ENCODE assay signal across 8 mouse cellular contexts in genomic region chr17:45478234-45478825, GRCm38 (mm10). TPM values are rescaled to one million over a fixed set of nuclear protein-coding genes. Genes with fewer than 3 reads are reported as not detected.
DNase-seq lines count a peak whose midpoint lies in the region; ATAC-seq and TF ChIP-seq lines count a peak whose summit lies in the region.

No protein-coding gene starts in this region.

- peak overlapping the region; percentile 13; the same call in 1 of the 2 replicates for H3K4me2 ChIP-seq in liver, embryonic 14.5 days (ENCODE audit: low read depth)

- H3K27me3 ChIP-seq in liver, embryonic 14.5 days (ENCODE audit: control insufficient read depth, insufficient read depth, low read length): peaks cover 17% of the 10 kb centered on the region

- TF ChIP-seq EP300 in liver, embryonic 14.5 days (IDR thresholded peaks at IDR 0.05; ENCODE audit: low read depth): no peak

- no peaks in the 10 kb centered on the region for H3K36me3 ChIP-seq in liver, embryonic 14.5 days (replicated peaks; ENCODE audit: control insufficient read depth, insufficient read depth, low read depth)

- no peak overlapping the region for H3K4me3 ChIP-seq in liver, embryonic 14.5 days (ENCODE audit: insufficient read depth in 1 of 2, low read depth in 2 of 2, low read length in 2 of 2)

- H3K4me1 ChIP-seq in liver, embryonic 14.5 days (replicated peaks; ENCODE audit: control insufficient read depth in 2 of 2, insufficient read depth in 2 of 2, low read length in 1 of 2): no peaks in the 10 kb centered on the region

- no peak overlapping the region for H3K27ac ChIP-seq in liver, embryonic 14.5 days

- peak; percentile 99 for TF ChIP-seq CTCF in liver, embryonic 14.5 days (IDR thresholded peaks at IDR 0.05; ENCODE audit: low read depth)

- peak; percentile 92 for DNase-seq in B cell, adult 2 months
- DNase-seq in adrenal gland, adult 8-10 months: peak; percentile 37
- peak; percentile 80 for DNase-seq in embryo, embryonic 11 days
- DNase-seq in heart, adult 8-10 months (ENCODE audit: low spot score): peak; percentile 67
- DNase-seq in kidney, postnatal 14 days: peak; percentile 79
- DNase-seq in liver, embryonic 14.5 days (ENCODE audit: low read depth in 3 of 3, low spot score in 3 of 3): peak; percentile 28 to 44 (median 32)
- DNase-seq in testis, postnatal 14 days (ENCODE audit: low spot score): peak; percentile 75

- WGBS in liver, embryonic 14.5 days (ENCODE audit: insufficient replicate concordance): 3% methylated on average over 12 of the region's 12 CpGs

- no peak for ATAC-seq in liver, embryonic 14.5 days (ENCODE audit: insufficient read depth)
- peak; percentile 83 for ATAC-seq in neutrophil, adult 5-6 weeks (ENCODE audit: extremely low read depth, insufficient number of reproducible peaks, low FRiP score, poor library complexity, severe bottlenecking)

- H3K9ac ChIP-seq in liver, embryonic 14.5 days (replicated peaks): no peak overlapping the region

- no peaks in the 10 kb centered on the region for H3K9me3 ChIP-seq in liver, embryonic 14.5 days (ENCODE audit: control insufficient read depth, low read length)

RNA-seq across cellular contexts. Expression of gene Spats1, which starts 3.1 kb away (rescaled TPM):
- under 1 TPM in 2 of 4 experiments, not detected in 2; 0.17 to 0.24 TPM for total RNA-seq in adrenal gland, adult 8-10 months (2022)
- total RNA-seq in heart, adult 8-10 months (2022): under 1 TPM in 3 of 4 experiments, not detected in 1; 0.28 to 0.47 (median 0.38) TPM
- polyA plus RNA-seq in liver, embryonic 14.5 days (2012; rRNA removed): 0.06 TPM in 1 of 2 replicates, not detected in the other
- 0.06 TPM in 1 of 2 replicates, not detected in the other for polyA plus RNA-seq in liver, embryonic 14.5 days (2014; fragmentation: Nextera tagmentation; extraction: Ambion mirVana)
- total RNA-seq in neutrophil, adult 5-6 weeks (2017): not detected in 2 replicates

RNA-seq across cellular contexts. Expression of gene Aars2, which starts 28.3 kb away (rescaled TPM):
- total RNA-seq in adrenal gland, adult 8-10 months (2022): 10 to 100 TPM; 18.1 to 23.7 (median 19.0) TPM
- 10 to 100 TPM; 18.7 to 21.1 (median 19.9) TPM for total RNA-seq in heart, adult 8-10 months (2022)
- 4.6 TPM in 2 replicates for polyA plus RNA-seq in liver, embryonic 14.5 days (2012; rRNA removed)
- 3.3 and 4.0 TPM in 2 replicates for polyA plus RNA-seq in liver, embryonic 14.5 days (2014; fragmentation: Nextera tagmentation; extraction: Ambion mirVana)
- 6.9 and 7.8 TPM in 2 replicates for total RNA-seq in neutrophil, adult 5-6 weeks (2017)

RNA-seq across cellular contexts. Expression of gene Cdc5l, which starts 44.8 kb away (rescaled TPM):
- total RNA-seq in adrenal gland, adult 8-10 months (2022): 10 to 100 TPM; 34.2 to 45.1 (median 40.6) TPM
- 10 to 100 TPM; 36.1 to 40.2 (median 38.7) TPM for total RNA-seq in heart, adult 8-10 months (2022)
- 8.1 and 15.0 TPM in 2 replicates for polyA plus RNA-seq in liver, embryonic 14.5 days (2012; rRNA removed)
- polyA plus RNA-seq in liver, embryonic 14.5 days (2014; fragmentation: Nextera tagmentation; extraction: Ambion mirVana): 26.9 and 28.6 TPM in 2 replicates
- total RNA-seq in neutrophil, adult 5-6 weeks (2017): 119 and 125 TPM in 2 replicates

RNA-seq across cellular contexts. Expression of gene Tcte1, which starts 44.9 kb away (rescaled TPM):
- not detected for total RNA-seq in adrenal gland, adult 8-10 months (2022)
- total RNA-seq in heart, adult 8-10 months (2022): not detected
- polyA plus RNA-seq in liver, embryonic 14.5 days (2012; rRNA removed): not detected in 2 replicates
- not detected in 2 replicates for polyA plus RNA-seq in liver, embryonic 14.5 days (2014; fragmentation: Nextera tagmentation; extraction: Ambion mirVana)
- total RNA-seq in neutrophil, adult 5-6 weeks (2017): not detected in 2 replicates

Comparison
In these comparisons a context has a peak if more than half of its experiments do, and no peak if none do; other contexts are left out.
1. DNase-seq: peak in every context shown above with its lines; median percentile 92 in B cell, adult 2 months; 80 in embryo, embryonic 11 days; 79 in kidney, postnatal 14 days; 75 in testis, postnatal 14 days; 67 in heart, adult 8-10 months; 37 in adrenal gland, adult 8-10 months; 32 in liver, embryonic 14.5 days.